Comparison of ENCODE assay signal across 13 mouse cellular contexts in the genomic region with DNA sequence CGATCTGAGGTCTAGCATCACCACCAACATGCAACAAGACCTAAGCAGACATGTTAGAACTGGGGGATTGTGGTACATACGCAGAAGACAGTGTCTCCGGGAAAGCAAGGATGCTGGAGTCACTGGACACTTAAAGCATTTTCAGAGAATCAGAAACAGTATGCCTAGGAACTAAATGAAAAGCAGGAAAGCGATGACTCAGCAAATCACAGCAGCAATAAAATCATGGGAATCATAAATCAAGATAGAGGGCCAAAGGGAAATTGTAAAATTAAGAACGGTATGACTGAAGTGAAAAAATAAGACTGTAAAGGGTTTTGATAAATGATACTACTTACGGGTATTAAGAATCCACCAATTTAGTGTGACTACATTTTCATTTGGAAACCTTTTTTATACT. TPM values are rescaled to one million over a fixed set of nuclear protein-coding genes. Genes with fewer than 3 reads are reported as not detected.
"Had no signal": no experiment of that assay in that cellular context is flagged by ENCODE, and none has a peak within 500 bp of the region (broad histone marks: within the 10 kb centered on the region; RNA-seq: fewer than 3 reads in every experiment).

No protein-coding gene starts in this region.

- H3K36me3 ChIP-seq: midbrain, embryonic 13.5 days; neural tube, embryonic 15.5 days had no signal

- DNase-seq: kidney, postnatal 14 days; left cerebral cortex, postnatal 4 days; lung, adult 18-20 months; right cerebral cortex, adult 18-20 months; right cerebral cortex, postnatal 25 days; thymus, adult 18-20 months; thymus, postnatal 14 days had no signal

- H3K9ac ChIP-seq: liver, embryonic 14.5 days; midbrain, embryonic 13.5 days; neural tube, embryonic 15.5 days had no signal

- H3K9me3 ChIP-seq: midbrain, embryonic 13.5 days; neural tube, embryonic 15.5 days had no signal

- H3K27me3 ChIP-seq: midbrain, embryonic 13.5 days; neural tube, embryonic 15.5 days had no signal

- H3K4me2 ChIP-seq: midbrain, embryonic 13.5 days; neural tube, embryonic 15.5 days had no signal

- H3K4me1 ChIP-seq: midbrain, embryonic 13.5 days; neural tube, embryonic 15.5 days had no signal

- ATAC-seq: midbrain, embryonic 13.5 days had no signal

- H3K4me3 ChIP-seq: midbrain, embryonic 13.5 days; neural tube, embryonic 15.5 days had no signal

- H3K27ac ChIP-seq: liver, embryonic 14.5 days; midbrain, embryonic 13.5 days; neural tube, embryonic 15.5 days had no signal

RNA-seq across cellular contexts. Expression of a gene that starts 27.9 kb away (rescaled TPM):
- total RNA-seq: liver, adult 2 months had no signal
- polyA plus RNA-seq: large intestine, adult 2 months; small intestine, adult 2 months had no signal
